ENCODE assay signal across 8 mouse cellular contexts in genomic region chr15:98984681-98985080, GRCm38 (mm10). TPM values are rescaled to one million over a fixed set of nuclear protein-coding genes. Genes with fewer than 3 reads are reported as not detected.
DNase-seq lines count a peak whose midpoint lies in the region; ATAC-seq and TF ChIP-seq lines count a peak whose summit lies in the region.

No protein-coding gene starts in this region.

- ATAC-seq in heart, embryonic 11.5 days (replicated peaks; ENCODE audit: insufficient number of reproducible peaks, low FRiP score, low TSS enrichment), result no peak
- no peak for ATAC-seq in G1E (ENCODE audit: extremely low read depth, insufficient number of reproducible peaks, low FRiP score, poor library complexity, severe bottlenecking)
- no peak for ATAC-seq in heart, embryonic 14.5 days (ENCODE audit: insufficient number of reproducible peaks, insufficient read depth, low FRiP score, low read depth)

- peaks cover 44% of the 10 kb centered on the region for H3K4me1 ChIP-seq in heart, embryonic 11.5 days (ENCODE audit: control insufficient read depth, insufficient read depth, low read length)
- H3K4me1 ChIP-seq in G1E (ENCODE audit: insufficient read depth, low read depth, low read length), result peaks cover 21% of the 10 kb centered on the region
- H3K4me1 ChIP-seq in heart, embryonic 14.5 days (ENCODE audit: control insufficient read depth in 2 of 2, insufficient read depth in 2 of 2, low read length in 2 of 2), result peaks cover 16 to 39% of the 10 kb centered on the region in 2 experiments

- intact Hi-C loops in gastrocnemius, postnatal 36 days (cut with DNase I), result loop anchor here (5.0 kb wide), 1 partner anchor 47 kb away; no protein-coding TSS in a partner anchor

- H3K9ac ChIP-seq in heart, embryonic 11.5 days (ENCODE audit: low read depth, low read length), result peak overlapping the region; percentile 43; the same call in 1 of the 2 replicates
- peak overlapping the region; percentile 77 for H3K9ac ChIP-seq in heart, embryonic 14.5 days (ENCODE audit: low read length)

- no peaks in the 10 kb centered on the region for H3K36me3 ChIP-seq in heart, embryonic 11.5 days (ENCODE audit: control insufficient read depth, insufficient read depth, low read length)
- H3K36me3 ChIP-seq in G1E (replicated peaks), result no peaks in the 10 kb centered on the region
- no peaks in the 10 kb centered on the region for H3K36me3 ChIP-seq in heart, embryonic 14.5 days (ENCODE audit: control insufficient read depth, insufficient read depth, low read length)

- no peak for TF ChIP-seq CTCF in G1E (IDR thresholded peaks at IDR 0.05; ENCODE audit: low read depth, low read length)

- peak overlapping the region; percentile 76 for H3K4me2 ChIP-seq in heart, embryonic 11.5 days
- peak overlapping the region; percentile 62 for H3K4me2 ChIP-seq in heart, embryonic 14.5 days (ENCODE audit: low read length)

- no peak for DNase-seq in heart, adult 8-10 months (ENCODE audit: low spot score)
- no peak for DNase-seq in G1E (ENCODE audit: low spot score)
- DNase-seq in lung, postnatal 36 days, result peak; percentile 35
- DNase-seq in urinary bladder, postnatal 10 days (ENCODE audit: low spot score), result no peak
- no peak for DNase-seq in gastrocnemius, postnatal 10 days
- no peak for DNase-seq in gastrocnemius, postnatal 36 days

- H3K4me3 ChIP-seq in heart, embryonic 11.5 days (ENCODE audit: low read depth, low read length), result peak overlapping the region; percentile 53
- H3K4me3 ChIP-seq in G1E (ENCODE audit: low read depth, low read length), result peak overlapping the region; percentile 13; the same call in 1 of the 2 replicates
- peak overlapping the region in 1 of 2 experiments; percentile 49; a peak in 1 of 4 replicates for H3K4me3 ChIP-seq in heart, embryonic 14.5 days (ENCODE audit: control insufficient read depth in 1 of 2, insufficient read depth in 1 of 2, low read depth in 1 of 2, low read length in 2 of 2)

- no peaks in the 10 kb centered on the region for H3K9me3 ChIP-seq in heart, embryonic 11.5 days (replicated peaks; ENCODE audit: control insufficient read depth, low read length)
- H3K9me3 ChIP-seq in G1E (replicated peaks), result no peaks in the 10 kb centered on the region
- no peaks in the 10 kb centered on the region for H3K9me3 ChIP-seq in heart, embryonic 14.5 days (ENCODE audit: control insufficient read depth, low read length)

- no peaks in the 10 kb centered on the region for H3K27me3 ChIP-seq in heart, embryonic 11.5 days (ENCODE audit: control insufficient read depth, insufficient read depth, low read length)
- peaks cover 10% of the 10 kb centered on the region for H3K27me3 ChIP-seq in G1E (ENCODE audit: insufficient read depth, low read length)
- H3K27me3 ChIP-seq in heart, embryonic 14.5 days (ENCODE audit: control insufficient read depth, insufficient read depth, low read length), result no peaks in the 10 kb centered on the region

- H3K27ac ChIP-seq in heart, embryonic 11.5 days (ENCODE audit: low read depth, low read length), result peak overlapping the region; percentile 97
- peak overlapping the region; percentile 38 to 96; a peak in 3 of 4 replicates for H3K27ac ChIP-seq in heart, embryonic 14.5 days (replicated peaks in 1 of 2; ENCODE audit: control insufficient read depth in 1 of 2, insufficient read depth in 1 of 2, low read depth in 2 of 2, low read length in 2 of 2)

- WGBS in heart, embryonic 11.5 days (ENCODE audit: insufficient replicate concordance), result 39% methylated on average over 6 of the region's 6 CpGs
- 35% methylated on average over 6 of the region's 6 CpGs for WGBS in heart, embryonic 14.5 days

RNA-seq across cellular contexts. Expression of gene Tuba1a, which starts 31.2 kb away (rescaled TPM):
- polyA plus RNA-seq in heart, embryonic 11.5 days (2014; fragmentation: Nextera tagmentation; extraction: Ambion mirVana), result 1,237 and 1,376 TPM in 2 replicates
- total RNA-seq in heart, adult 8-10 months (2022), result 10 to 100 TPM; 37.4 to 83.6 (median 67.3) TPM
- 11.6 and 22.3 TPM in 2 replicates for total RNA-seq in G1E (2014; fragmentation: Nextera tagmentation)
- total RNA-seq in G1E (2017), result 35.9 and 52.0 TPM in 2 replicates
- 1.4 and 3.3 TPM in 2 replicates for polyA plus RNA-seq in G1E (2012)
- polyA plus RNA-seq in heart, embryonic 14.5 days (2014; fragmentation: Nextera tagmentation; extraction: Ambion mirVana), result 790 and 917 TPM in 2 replicates
- 100 to 1,000 TPM; 171 to 195 TPM for total RNA-seq in gastrocnemius, postnatal 10 days (2021)
- 10 to 100 TPM; 27.6 to 30.1 TPM for total RNA-seq in gastrocnemius, postnatal 36 days (2021)

RNA-seq across cellular contexts. Expression of gene Gm49450, which starts 31.3 kb away (rescaled TPM):
- not detected in 2 replicates for polyA plus RNA-seq in heart, embryonic 11.5 days (2014; fragmentation: Nextera tagmentation; extraction: Ambion mirVana)
- not detected for total RNA-seq in heart, adult 8-10 months (2022)
- not detected in 2 replicates for total RNA-seq in G1E (2014; fragmentation: Nextera tagmentation)
- not detected in 2 replicates for total RNA-seq in G1E (2017)
- polyA plus RNA-seq in G1E (2012), result not detected in 2 replicates
- polyA plus RNA-seq in heart, embryonic 14.5 days (2014; fragmentation: Nextera tagmentation; extraction: Ambion mirVana), result not detected in 2 replicates
- not detected for total RNA-seq in gastrocnemius, postnatal 10 days (2021)
- total RNA-seq in gastrocnemius, postnatal 36 days (2021), result not detected

RNA-seq across cellular contexts. Expression of gene Tuba1c, which starts 45.0 kb away (rescaled TPM):
- 167 and 169 TPM in 2 replicates for polyA plus RNA-seq in heart, embryonic 11.5 days (2014; fragmentation: Nextera tagmentation; extraction: Ambion mirVana)
- 10 to 100 TPM; 32.2 to 40.4 (median 33.3) TPM for total RNA-seq in heart, adult 8-10 months (2022)
- total RNA-seq in G1E (2014; fragmentation: Nextera tagmentation) (856 and 1,023 TPM in 2 replicates), G1E (2017) (252 and 273 TPM in 2 replicates)
- 47.1 and 72.7 TPM in 2 replicates for polyA plus RNA-seq in G1E (2012)
- 143 and 146 TPM in 2 replicates for polyA plus RNA-seq in heart, embryonic 14.5 days (2014; fragmentation: Nextera tagmentation; extraction: Ambion mirVana)
- total RNA-seq in gastrocnemius, postnatal 10 days (2021), result 10 to 100 TPM; 31.9 to 39.8 TPM
- total RNA-seq in gastrocnemius, postnatal 36 days (2021), result 1 to 10 TPM; 8.2 to 9.4 TPM

RNA-seq across cellular contexts. Expression of gene Tuba1b, which starts 50.3 kb away (rescaled TPM):
- 1,819 and 1,826 TPM in 2 replicates for polyA plus RNA-seq in heart, embryonic 11.5 days (2014; fragmentation: Nextera tagmentation; extraction: Ambion mirVana)
- total RNA-seq in heart, adult 8-10 months (2022), result 100 to 1,000 TPM; 106 to 156 (median 115) TPM
- total RNA-seq in G1E (2014; fragmentation: Nextera tagmentation) (1,654 and 1,866 TPM in 2 replicates), G1E (2017) (717 and 929 TPM in 2 replicates)
- polyA plus RNA-seq in G1E (2012), result 255 and 384 TPM in 2 replicates
- 1,494 and 1,560 TPM in 2 replicates for polyA plus RNA-seq in heart, embryonic 14.5 days (2014; fragmentation: Nextera tagmentation; extraction: Ambion mirVana)
- total RNA-seq in gastrocnemius, postnatal 10 days (2021), result 100 to 1,000 TPM; 188 to 204 TPM
- total RNA-seq in gastrocnemius, postnatal 36 days (2021), result 10 to 100 TPM; 21.8 to 23.2 TPM

Comparison
In these comparisons a context has a peak if more than half of its experiments do, and no peak if none do; other contexts are left out.
1. RNA of gene Tuba1c, which starts 45.0 kb away (total RNA-seq): 252 to 1,023 TPM in G1E; 31.9 to 39.8 TPM in gastrocnemius, postnatal 10 days, 32.2 to 40.4 TPM in heart, adult 8-10 months and 8.2 to 9.4 TPM in gastrocnemius, postnatal 36 days; every median in the first group is over 4 times any median in the second.